Mouse (Mus musculus): ENCODE data around the gene Entpd6.

DNA sequence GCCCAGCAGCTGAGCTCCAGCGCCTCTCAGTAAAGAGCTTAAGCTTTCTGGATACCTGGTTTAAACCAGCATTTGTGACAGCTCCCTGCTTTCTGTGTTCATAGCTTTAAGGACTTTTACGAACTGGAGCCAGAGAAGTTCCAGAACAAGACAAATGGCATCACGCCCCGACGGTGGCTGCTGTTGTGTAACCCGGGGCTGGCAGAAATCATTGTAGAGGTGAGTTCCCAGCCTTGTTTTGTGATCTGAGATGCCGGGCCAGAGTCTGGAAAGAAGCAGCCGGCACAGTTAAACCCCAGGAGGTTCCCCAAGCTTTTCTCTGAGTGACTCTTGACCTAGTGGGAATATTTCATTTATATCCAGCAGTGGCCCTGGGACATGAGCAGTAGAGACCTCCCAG lies 69.9 kb downstream of the Entpd6 start:
- TF ChIP-seq CTCF (IDR thresholded peaks at IDR 0.05; ENCODE audit: low read depth): no peak
- TF ChIP-seq EP300 (IDR thresholded peaks at IDR 0.05; ENCODE audit: low read depth): no peak

Data from heart, postnatal 0 days (tissue).